Mouse (Mus musculus) midbrain, embryonic 11.5 days (tissue): Measurements from ENCODE around the gene Gabpb2. TPM values are rescaled to one million over a fixed set of nuclear protein-coding genes. Genes with fewer than 3 reads are reported as not detected.

Experiments used
- ATAC-seq: fragments of 200-750 bp; cut with Nextera tagmentation; 2 replicates; pipeline ENCODE4 v1.8.0; 2017; ENCODE audit warnings: moderate TSS enrichment, moderate library complexity; ENCODE audit not compliant: low FRiP score
- DNase-seq: peaks from one replicate; pipeline ENCODE4 v3.0.0; 2015; ENCODE audit warnings: low spot score; ENCODE audit errors: missing footprints
- H3K27ac ChIP-seq: fragments of 300-500 bp; sonication (generic); 2 replicates; pipeline ENCODE4 v1.5.1; 2014; ENCODE audit warnings: low read depth, low read length
- H3K27me3 ChIP-seq: fragments of 300-500 bp; sonication (generic); 2 replicates; pipeline ENCODE4 v1.6.1; 2014; ENCODE audit warnings: mild to moderate bottlenecking, low read length, moderate library complexity, mixed read lengths; ENCODE audit not compliant: control insufficient read depth, insufficient read depth
- H3K36me3 ChIP-seq: fragments of 300-500 bp; sonication (generic); 2 replicates; pipeline ENCODE4 v1.6.1; 2014; ENCODE audit warnings: mild to moderate bottlenecking, low read length, moderate library complexity, mixed read lengths; ENCODE audit not compliant: control insufficient read depth, insufficient read depth
- H3K4me1 ChIP-seq: fragments of 300-500 bp; sonication (generic); 2 replicates; pipeline ENCODE4 v1.6.1; 2014; ENCODE audit warnings: low read length; ENCODE audit not compliant: control insufficient read depth, insufficient read depth
- H3K4me2 ChIP-seq: fragments of 300-500 bp; sonication (generic); 2 replicates; pipeline ENCODE4 v1.6.1; 2014; ENCODE audit warnings: mild to moderate bottlenecking, moderate library complexity
- H3K4me3 ChIP-seq: fragments of 300-500 bp; sonication (generic); 2 replicates; pipeline ENCODE4 v1.5.1; 2014; ENCODE audit warnings: low read depth, low read length
- H3K9ac ChIP-seq: fragments of 300-500 bp; sonication (generic); 2 replicates; pipeline ENCODE4 v1.6.1; 2014; ENCODE audit warnings: low read length
- H3K9me3 ChIP-seq: fragments of 300-500 bp; sonication (generic); 2 replicates; pipeline ENCODE4 v1.6.1; 2016; ENCODE audit warnings: low read length; ENCODE audit not compliant: control insufficient read depth
- WGBS: fragments of 180-500 bp; shearing (Covaris S2); extraction: QIAGEN DNeasy Blood & Tissue Kit; methylation state at CpG from one replicate; pipeline ENCODE4 v1.1.7; 2014; 5-methylcytosine and 5-hydroxymethylcytosine counted together
- polyA plus RNA-seq: library from polyadenylated mRNA; unstranded; fragments of >200 nt; fragmentation: Nextera tagmentation; extraction: Ambion mirVana; gene quantifications from 2 replicates; pipeline ENCODE4 v1.2.1, GENCODE M21; 2014

The Gabpb2 gene
- polyA plus RNA-seq, 1 experiment from 2014 or later, result 6.9 TPM

- 95% methylated on average over 9 of the region's 9 CpGs for WGBS
- no peaks in the 10 kb centered on the region for H3K4me1 ChIP-seq
- H3K4me3 ChIP-seq, result no peak overlapping the region
- no peak overlapping the region for H3K27ac ChIP-seq
- no peaks in the 10 kb centered on the region for H3K9me3 ChIP-seq
- no peak overlapping the region for H3K9ac ChIP-seq
- H3K27me3 ChIP-seq, result no peaks in the 10 kb centered on the region
- ATAC-seq, result no peak
- no peak for DNase-seq
- peaks cover 27% of the 10 kb centered on the region for H3K36me3 ChIP-seq
- H3K4me2 ChIP-seq, result no peak overlapping the region
Measured at GRCm38 (mm10) chr3:95184796-95185577, 32.7 kb downstream of the Gabpb2 start.

GRCm38 (mm10) chr3:95181841-95182240 lies 35.9 kb downstream of the Gabpb2 start:
- no peak overlapping the region for H3K4me2 ChIP-seq
- DNase-seq, result no peak
- H3K9me3 ChIP-seq, result no peaks in the 10 kb centered on the region
- no peak for ATAC-seq
- H3K9ac ChIP-seq, result no peak overlapping the region
- no peaks in the 10 kb centered on the region for H3K27me3 ChIP-seq
- H3K4me3 ChIP-seq, result no peak overlapping the region
- H3K36me3 ChIP-seq, result peaks cover 11% of the 10 kb centered on the region
- 64% methylated on average over 1 of the region's 1 CpGs for WGBS
- H3K27ac ChIP-seq, result no peak overlapping the region
- no peaks in the 10 kb centered on the region for H3K4me1 ChIP-seq

- no peaks in the 10 kb centered on the region for H3K4me1 ChIP-seq
- no peak for ATAC-seq
Measured at GRCm38 (mm10) chr3:95179890-95180289, 37.8 kb downstream of the Gabpb2 start.

GRCm38 (mm10) chr3:95178948-95179347 lies 38.8 kb downstream of the Gabpb2 start:
- H3K9ac ChIP-seq, result no peak overlapping the region
- ATAC-seq (no peak), DNase-seq (no peak)
- H3K4me1 ChIP-seq, result no peaks in the 10 kb centered on the region; the same call in 1 of the 2 replicates
- WGBS, result 85% methylated on average over 5 of the region's 5 CpGs
- no peak overlapping the region for H3K4me2 ChIP-seq
- H3K27ac ChIP-seq, result no peak overlapping the region
- H3K36me3 ChIP-seq, result peaks cover 2% of the 10 kb centered on the region; the same call in 1 of the 2 replicates
- H3K4me3 ChIP-seq, result no peak overlapping the region
- peaks cover 2% of the 10 kb centered on the region for H3K27me3 ChIP-seq
- no peaks in the 10 kb centered on the region for H3K9me3 ChIP-seq

More at GRCm38 (mm10) chr3:95179890-95180289, 37.8 kb downstream of the Gabpb2 start:
- Histone ChIP-seq H3K27ac (no peak overlapping the region), H3K36me3 (peaks cover 6% of the 10 kb centered on the region), H3K27me3 (no peaks in the 10 kb centered on the region), H3K9me3 (no peaks in the 10 kb centered on the region), H3K9ac (no peak overlapping the region), H3K4me3 (no peak overlapping the region), H3K4me2 (no peak overlapping the region)
- 78% methylated on average over 3 of the region's 3 CpGs for WGBS
- no peak for DNase-seq

GRCm38 (mm10) chr3:95177583-95177982 lies 40.1 kb downstream of the Gabpb2 start:
- no peak overlapping the region for H3K9ac ChIP-seq
- H3K4me1 ChIP-seq, result peaks cover 9% of the 10 kb centered on the region
- no peak overlapping the region for H3K27ac ChIP-seq
- H3K4me2 ChIP-seq, result no peak overlapping the region
- peaks cover 5% of the 10 kb centered on the region for H3K36me3 ChIP-seq
- no peak overlapping the region for H3K4me3 ChIP-seq
- 77% methylated on average over 6 of the region's 6 CpGs for WGBS
- H3K9me3 ChIP-seq, result no peaks in the 10 kb centered on the region
- H3K27me3 ChIP-seq, result peaks cover 16% of the 10 kb centered on the region
- ATAC-seq (no peak), DNase-seq (no peak)

- WGBS, result 62% methylated on average over 3 of the region's 3 CpGs
- Histone ChIP-seq H3K27ac (no peak overlapping the region), H3K4me2 (no peak overlapping the region), H3K9ac (no peak overlapping the region), H3K4me1 (peaks cover 11% of the 10 kb centered on the region), H3K27me3 (peaks cover 27% of the 10 kb centered on the region), H3K4me3 (no peak overlapping the region), H3K36me3 (peaks cover 14% of the 10 kb centered on the region), H3K9me3 (no peaks in the 10 kb centered on the region)
- DNase-seq (no peak), ATAC-seq (no peak)
Measured at GRCm38 (mm10) chr3:95176500-95176899, 41.2 kb downstream of the Gabpb2 start.

- H3K4me3 ChIP-seq, result 0 out of 2 replicates have a peak overlapping the region, but pooled peaks have one; percentile 3
- DNase-seq (peak; percentile 99), ATAC-seq (peak; percentile 47)
- H3K4me2 ChIP-seq, result no peak overlapping the region
- 2% methylated on average over 16 of the region's 16 CpGs for WGBS
- no peaks in the 10 kb centered on the region for H3K9me3 ChIP-seq
- peaks cover 11% of the 10 kb centered on the region for H3K4me1 ChIP-seq
- H3K36me3 ChIP-seq, result peaks cover 18% of the 10 kb centered on the region
- H3K9ac ChIP-seq, result no peak overlapping the region
- peaks cover 47% of the 10 kb centered on the region for H3K27me3 ChIP-seq
- no peak overlapping the region for H3K27ac ChIP-seq
Measured at GRCm38 (mm10) chr3:95174011-95174592, 43.6 kb downstream of the Gabpb2 start.

- H3K4me1 ChIP-seq, result peaks cover 11% of the 10 kb centered on the region
- no peaks in the 10 kb centered on the region for H3K9me3 ChIP-seq
- H3K9ac ChIP-seq, result peak overlapping the region; percentile 30; the same call in 1 of the 2 replicates
- H3K4me3 ChIP-seq, result peak overlapping the region; percentile 24
- peaks cover 21% of the 10 kb centered on the region for H3K36me3 ChIP-seq
- 2% methylated on average over 58 of the region's 58 CpGs for WGBS
- peak; percentile 66 for ATAC-seq
- peak; percentile 94 for DNase-seq
- H3K27ac ChIP-seq, result no peak overlapping the region
- H3K4me2 ChIP-seq, result peak overlapping the region; percentile 39
- H3K27me3 ChIP-seq, result peaks cover 47% of the 10 kb centered on the region
Measured at GRCm38 (mm10) chr3:95173256-95173949, 44.3 kb downstream of the Gabpb2 start.
